Mouse (Mus musculus) CD8-positive naive resting alpha-beta T cell, adult 2 months (primary cell): ENCODE results near the gene Shc3.

Experiments used
- DNase-seq, 2 experiments: peaks; one replicate each; pipeline ENCODE4 v3.0.0; 2022; ENCODE audit warnings: low read depth in 2 of 2, low spot score in 2 of 2

Gene Shc3

DNA sequence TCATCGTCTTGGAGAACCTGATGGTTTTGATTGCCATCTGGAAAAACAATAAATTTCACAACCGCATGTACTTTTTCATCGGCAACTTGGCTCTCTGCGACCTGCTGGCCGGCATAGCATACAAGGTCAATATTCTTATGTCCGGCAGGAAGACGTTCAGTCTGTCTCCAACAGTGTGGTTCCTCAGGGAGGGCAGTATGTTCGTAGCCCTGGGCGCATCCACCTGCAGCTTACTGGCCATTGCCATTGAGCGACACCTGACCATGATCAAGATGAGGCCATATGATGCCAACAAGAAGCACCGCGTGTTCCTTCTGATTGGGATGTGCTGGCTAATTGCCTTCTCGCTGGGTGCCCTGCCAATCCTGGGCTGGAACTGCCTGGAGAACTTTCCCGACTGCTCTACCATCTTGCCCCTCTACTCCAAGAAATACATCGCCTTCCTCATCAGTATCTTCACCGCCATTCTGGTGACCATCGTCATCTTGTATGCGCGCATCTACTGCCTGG lies 150.2 kb downstream of the Shc3 start:
- DNase-seq: no peak

- DNase-seq: peak; percentile 29 to 44
These were observed 150.8 kb downstream of the Shc3 start for GRCm38 (mm10) chr13:51418268-51418941.

- no peak for DNase-seq
These were observed 151.4 kb downstream of the Shc3 start for GRCm38 (mm10) chr13:51417796-51418195.

GRCm38 (mm10) chr13:51416727-51417126 lies 152.5 kb downstream of the Shc3 start:
- DNase-seq: no peak

DNA sequence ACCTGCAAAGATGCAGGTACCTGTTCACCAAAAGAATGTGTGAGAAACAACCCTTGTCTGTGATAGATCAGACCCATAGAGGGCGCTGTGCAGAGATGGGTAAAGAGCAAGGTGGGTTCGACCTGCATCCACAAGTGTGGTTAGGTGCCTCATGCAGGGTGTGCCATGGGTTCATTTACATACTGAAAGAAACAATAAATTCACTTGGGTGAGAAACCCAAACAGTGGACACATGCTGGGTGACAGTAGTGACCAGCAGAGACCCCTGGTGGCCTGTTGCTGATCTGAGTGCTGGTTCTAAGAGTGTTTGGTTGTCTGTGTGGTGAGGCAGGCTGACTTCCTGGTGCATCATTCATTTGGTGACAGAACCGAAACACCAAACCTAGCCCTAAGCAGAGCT lies 155.8 kb downstream of the Shc3 start:
- no peak for DNase-seq

GRCm38 (mm10) chr13:51411696-51412430 lies 157.4 kb downstream of the Shc3 start:
- no peak for DNase-seq

DNA sequence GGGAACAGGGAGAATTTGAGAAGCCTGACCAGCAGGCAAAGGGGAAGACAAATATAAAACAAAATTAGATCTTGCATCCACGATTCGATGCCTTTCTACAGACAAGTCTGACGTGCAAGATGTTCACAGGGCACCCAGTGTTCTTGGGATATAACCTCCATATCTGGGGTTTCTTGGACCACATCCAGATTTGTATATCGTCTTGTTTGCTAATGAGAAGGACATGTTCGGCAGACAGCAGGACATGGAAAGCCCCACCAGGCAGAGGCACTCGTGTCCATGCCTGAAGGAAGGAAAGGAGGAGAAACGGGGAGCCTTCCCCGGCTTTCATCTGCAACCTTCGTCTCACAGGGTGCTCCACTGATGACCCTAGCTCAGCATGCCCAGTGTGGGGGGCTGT lies 158.0 kb downstream of the Shc3 start:
- DNase-seq: no peak

DNA sequence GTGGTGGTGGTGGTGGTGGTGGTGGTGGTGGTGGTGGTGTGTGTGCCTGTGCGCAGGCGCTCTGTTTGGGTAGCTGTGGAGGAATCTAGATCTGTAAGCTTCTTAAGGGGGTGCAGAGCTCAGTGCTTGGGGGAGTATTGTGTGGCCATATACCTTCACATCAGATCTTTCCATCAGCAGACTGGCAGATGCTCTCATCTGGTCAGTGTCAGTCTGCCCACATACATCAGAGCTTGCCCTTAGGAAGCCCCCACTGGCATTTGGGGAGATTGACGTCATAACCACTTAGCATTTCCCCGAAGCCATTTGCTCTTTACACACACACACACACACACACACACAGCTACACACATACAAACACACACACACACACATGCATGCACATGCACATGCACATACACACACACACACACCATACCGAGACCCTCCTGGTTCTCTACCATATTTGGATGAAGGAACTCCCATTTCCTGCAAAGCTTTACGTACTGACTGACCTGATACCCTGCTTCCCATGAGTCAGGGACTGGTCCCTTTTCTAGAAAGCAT lies 159.2 kb downstream of the Shc3 start:
- no peak for DNase-seq

DNA sequence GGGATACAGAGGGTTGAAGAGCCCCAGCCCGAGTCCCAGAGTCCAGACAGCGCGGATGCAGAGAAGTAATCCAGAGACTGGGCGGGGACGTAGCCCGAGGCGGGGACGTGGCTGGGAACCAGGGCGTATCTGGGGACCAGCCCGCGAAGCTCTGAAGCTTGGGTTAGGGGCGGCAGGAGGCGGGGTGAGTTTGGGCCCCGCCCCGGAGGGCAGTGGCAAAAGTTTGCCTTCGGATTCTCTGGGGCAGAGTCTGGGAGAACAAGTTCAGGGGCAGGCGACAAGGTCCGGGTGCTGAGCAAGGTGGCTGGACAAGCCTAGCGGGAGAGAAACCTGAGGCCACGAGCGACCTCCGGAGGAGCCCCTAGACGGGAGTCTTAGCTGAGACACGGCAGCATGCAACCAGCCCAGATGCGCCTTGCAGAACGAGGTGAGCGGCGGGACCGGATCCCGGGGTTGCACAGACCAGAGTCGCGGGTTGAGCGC lies 160.7 kb downstream of the Shc3 start, which contains the start of gene S1pr3:
Gene S1pr3 (plus strand): TSS at position 121 of the 483 bp plus-strand sequence.
- DNase-seq: no peak

DNA sequence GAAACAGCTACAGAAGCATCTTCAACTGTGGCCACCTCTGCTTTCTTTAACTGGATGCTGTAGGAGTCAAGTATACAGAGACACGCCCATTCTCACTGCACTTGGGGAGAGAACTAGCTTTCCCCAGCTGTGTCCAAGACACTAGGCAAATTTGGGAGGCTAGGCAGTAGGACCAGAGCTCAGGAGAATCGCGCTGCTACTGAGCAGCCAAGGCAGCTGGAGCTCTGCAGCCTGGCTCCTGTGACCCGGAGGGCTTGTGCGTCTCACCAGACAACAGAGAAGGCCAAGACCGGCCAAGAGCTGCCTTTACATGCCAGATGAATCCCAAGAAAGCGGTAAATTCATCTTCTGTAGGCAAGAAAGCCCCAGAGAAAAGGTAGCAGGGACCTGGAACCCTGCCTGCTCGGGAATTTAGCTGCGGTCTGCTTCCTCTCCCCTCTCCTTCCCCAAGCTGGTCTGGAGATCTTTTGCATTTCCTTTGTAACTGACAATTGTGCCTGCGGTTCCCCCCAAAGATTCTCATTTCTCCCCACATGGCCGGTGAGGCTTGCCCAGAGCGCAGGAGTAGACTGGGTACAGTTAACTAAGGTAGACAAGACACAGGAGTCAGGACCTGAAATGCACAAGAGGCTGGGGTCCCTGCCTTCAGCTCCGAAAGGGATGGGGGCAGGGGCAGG lies 161.5 kb downstream of the Shc3 start:
- DNase-seq: no peak

GRCm38 (mm10) chr13:51405731-51406320 lies 163.4 kb downstream of the Shc3 start:
- DNase-seq: no peak

- DNase-seq: no peak
These were observed 164.7 kb downstream of the Shc3 start for GRCm38 (mm10) chr13:51404566-51404965.

DNA sequence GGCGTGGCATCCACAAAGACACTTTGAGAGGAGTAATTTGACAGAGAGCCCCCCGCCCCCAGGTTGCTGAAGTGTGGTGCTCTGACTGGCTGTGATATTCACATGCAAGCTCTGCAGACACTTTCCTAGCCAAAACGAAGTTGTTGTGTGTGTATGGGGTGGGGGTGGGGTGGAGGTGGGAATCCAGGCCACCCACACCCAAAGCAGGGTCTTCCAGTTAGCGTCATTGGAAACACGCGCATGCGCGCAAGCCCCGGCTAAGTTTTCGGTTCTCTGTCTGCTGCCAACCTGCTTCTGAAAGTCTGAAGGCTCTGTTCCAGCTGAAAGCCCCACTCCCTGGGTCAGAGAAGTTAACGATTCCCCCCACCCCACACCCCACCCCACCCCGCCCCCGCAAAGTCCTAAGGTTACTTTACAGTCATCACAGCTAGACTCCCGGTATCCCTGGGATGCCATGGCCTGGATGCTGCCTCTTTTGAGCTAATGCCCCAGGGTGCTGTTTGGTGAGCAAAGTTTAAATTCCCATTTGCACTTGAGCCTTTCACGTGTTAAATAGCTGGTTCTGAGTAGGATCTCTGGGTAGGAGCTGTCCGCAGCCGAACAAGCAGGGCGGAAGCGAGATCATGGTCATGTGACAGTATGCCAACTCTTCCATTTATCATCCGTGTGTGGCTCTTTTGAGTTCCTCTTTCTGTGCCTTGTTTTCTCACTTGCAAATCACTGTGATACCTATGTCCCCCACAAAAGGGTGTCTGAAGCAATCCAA lies 168.3 kb downstream of the Shc3 start:
- DNase-seq: peak in 1 of 2 experiments; percentile 10

- peak in 1 of 2 experiments; percentile 26 for DNase-seq
These were observed 169.0 kb downstream of the Shc3 start for GRCm38 (mm10) chr13:51400186-51400719.

- no peak for DNase-seq
These were observed 169.7 kb downstream of the Shc3 start for GRCm38 (mm10) chr13:51399562-51399961.

GRCm38 (mm10) chr13:51397861-51398260 lies 171.4 kb downstream of the Shc3 start:
- DNase-seq: no peak

GRCm38 (mm10) chr13:51392256-51392655 lies 177.0 kb downstream of the Shc3 start:
- no peak for DNase-seq

DNA sequence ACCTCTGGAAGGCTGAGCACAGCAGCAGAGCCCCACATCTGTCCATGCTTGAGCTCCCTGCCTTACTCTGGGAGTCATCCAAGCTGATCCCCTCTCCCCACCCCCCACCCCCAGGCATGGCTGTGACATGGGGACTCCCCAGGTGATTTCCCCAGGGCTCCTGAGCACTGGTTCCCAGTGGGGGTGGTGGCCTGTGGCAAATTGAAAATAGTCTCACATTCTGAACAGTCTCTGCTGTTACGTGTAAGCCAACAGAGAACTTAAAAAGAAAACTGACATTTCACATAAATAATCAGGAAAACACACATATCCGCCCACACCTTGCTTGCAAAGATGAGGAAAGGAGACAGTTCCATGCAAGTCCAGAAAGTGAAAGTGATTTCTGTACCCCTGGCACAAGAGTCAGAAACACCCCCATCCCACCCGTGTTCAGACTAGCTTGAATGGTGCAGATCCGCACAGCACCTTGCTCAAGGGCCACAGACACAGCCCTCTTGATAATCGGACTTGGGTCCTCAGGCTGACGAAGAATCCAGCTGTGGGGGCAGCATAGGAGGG lies 177.8 kb downstream of the Shc3 start:
- no peak for DNase-seq

GRCm38 (mm10) chr13:51390398-51390797 lies 178.8 kb downstream of the Shc3 start:
- no peak for DNase-seq

- no peak for DNase-seq
These were observed 181.3 kb downstream of the Shc3 start for GRCm38 (mm10) chr13:51387908-51388307.
